Mouse (Mus musculus) frontal cortex, postnatal 10 days (tissue): ENCODE results near the gene Grm7.

Source experiments
- DNase-seq, 2 experiments: peaks; one replicate each; pipeline ENCODE4 v3.0.0; 2022; ENCODE audit warnings: low spot score in 2 of 2, mixed read lengths in 1 of 2

Grm7 gene

GRCm38 (mm10) chr6:111558588-111558987, 913.2 kb downstream of the Grm7 start:
- DNase-seq = no peak

GRCm38 (mm10) chr6:111559459-111559858, 914.1 kb downstream of the Grm7 start:
- no peak for DNase-seq

- DNase-seq = no peak
Observed at GRCm38 (mm10) chr6:111561347-111561746, 916.0 kb downstream of the Grm7 start.

GRCm38 (mm10) chr6:111571471-111572088, 926.2 kb downstream of the Grm7 start:
- no peak for DNase-seq

- no peak for DNase-seq
Observed at GRCm38 (mm10) chr6:111584851-111585250, 939.5 kb downstream of the Grm7 start.

- no peak for DNase-seq
Observed at GRCm38 (mm10) chr6:111587572-111587971, 942.2 kb downstream of the Grm7 start.

GRCm38 (mm10) chr6:111601892-111602654, 956.7 kb downstream of the Grm7 start:
- peak in 1 of 2 experiments; percentile 10 for DNase-seq

GRCm38 (mm10) chr6:111610396-111610795, 965.0 kb downstream of the Grm7 start:
- DNase-seq = no peak

- DNase-seq = no peak
Observed at GRCm38 (mm10) chr6:111613834-111614233, 968.5 kb downstream of the Grm7 start.
